Mouse (Mus musculus) hindbrain, postnatal 0 days (tissue): ENCODE data around the gene Rbfox1. TPM values are rescaled to one million over a fixed set of nuclear protein-coding genes. Genes with fewer than 3 reads are reported as not detected.

Experiments
- ATAC-seq: fragments of 200-750 bp; cut with Nextera tagmentation; 2 replicates; pipeline ENCODE4 v1.8.0; 2017; ENCODE audit warnings: mild to moderate bottlenecking, moderate TSS enrichment, moderate library complexity
- DNase-seq: peaks from one replicate; pipeline ENCODE4 v3.0.0-alpha.2; 2015; ENCODE audit warnings: low spot score
- H3K27ac ChIP-seq: fragments of 300-500 bp; sonication (generic); 2 replicates; pipeline ENCODE4 v1.5.1; 2014; ENCODE audit warnings: mild to moderate bottlenecking
- H3K27me3 ChIP-seq: fragments of 300-500 bp; sonication (generic); 2 replicates; pipeline ENCODE4 v1.6.1; 2014; ENCODE audit warnings: low read length, mixed read lengths; ENCODE audit not compliant: insufficient read depth
- H3K36me3 ChIP-seq: fragments of 300-500 bp; sonication (generic); 2 replicates; pipeline ENCODE4 v1.6.1; 2014; ENCODE audit warnings: low read length, mixed read lengths; ENCODE audit not compliant: insufficient read depth
- H3K4me1 ChIP-seq: fragments of 300-500 bp; sonication (generic); 2 replicates; pipeline ENCODE4 v1.6.1; 2014; ENCODE audit warnings: antibody characterized with exemption, low read length, mixed read lengths; ENCODE audit not compliant: insufficient read depth
- H3K4me2 ChIP-seq: fragments of 300-500 bp; sonication (generic); 2 replicates; pipeline ENCODE4 v1.6.1; 2014; ENCODE audit warnings: low read depth, mild to moderate bottlenecking, low read length, moderate library complexity, mixed read lengths
- H3K4me3 ChIP-seq: fragments of 300-500 bp; sonication (generic); 2 replicates; pipeline ENCODE4 v1.5.1; 2014; ENCODE audit warnings: low read length
- H3K9ac ChIP-seq: fragments of 300-500 bp; sonication (generic); replicated peaks from 2 replicates; pipeline ENCODE4 v1.6.1; 2014; ENCODE audit warnings: mild to moderate bottlenecking, low read length, moderate library complexity, mixed read lengths
- H3K9me3 ChIP-seq: fragments of 300-500 bp; sonication (generic); 2 replicates; pipeline ENCODE4 v1.6.1; 2016; ENCODE audit warnings: low read length, mixed read lengths
- CTCF ChIP-seq: IDR thresholded peaks from 2 replicates; pipeline ENCODE4 v1.5.1; 2016; ENCODE audit warnings: antibody characterized with exemption, control low read depth, low read depth
- WGBS: fragments of 180-500 bp; shearing (Covaris S2); extraction: QIAGEN DNeasy Blood & Tissue Kit; methylation state at CpG from one replicate; pipeline ENCODE4 v1.1.7; 2014; 5-methylcytosine and 5-hydroxymethylcytosine counted together
- polyA plus RNA-seq: library from polyadenylated mRNA; unstranded; fragments of >200 nt; fragmentation: Nextera tagmentation; extraction: Ambion mirVana; gene quantifications from 2 replicates; pipeline ENCODE4 v1.2.1, GENCODE M21; 2015
- total RNA-seq: library from RNA; depleted of rRNA; stranded (reverse); fragments of >200 nt; gene quantifications from 2 replicates; pipeline ENCODE4 v1.2.3, GENCODE M21; 2014

Gene Rbfox1
- total and polyA plus RNA-seq, 2 experiments from 2014 or later, result 158 to 204 TPM

GRCm38 (mm10) chr16:6750491-6750890 is 865.3 kb downstream of the Rbfox1 start:
- Histone ChIP-seq H3K4me3 (no peak overlapping the region), H3K9ac (no peak overlapping the region), H3K4me2 (no peak overlapping the region), H3K36me3 (no peaks in the 10 kb centered on the region), H3K9me3 (no peaks in the 10 kb centered on the region), H3K4me1 (no peaks in the 10 kb centered on the region), H3K27ac (no peak overlapping the region), H3K27me3 (no peaks in the 10 kb centered on the region)
- DNase-seq, result no peak
- WGBS, result 48% methylated on average over 2 of the region's 2 CpGs
- no peak for ATAC-seq
- TF ChIP-seq CTCF, result no peak

- DNase-seq, result peak; percentile 46
Observed at GRCm38 (mm10) chr16:6754847-6755246, 869.7 kb downstream of the Rbfox1 start.

DNA sequence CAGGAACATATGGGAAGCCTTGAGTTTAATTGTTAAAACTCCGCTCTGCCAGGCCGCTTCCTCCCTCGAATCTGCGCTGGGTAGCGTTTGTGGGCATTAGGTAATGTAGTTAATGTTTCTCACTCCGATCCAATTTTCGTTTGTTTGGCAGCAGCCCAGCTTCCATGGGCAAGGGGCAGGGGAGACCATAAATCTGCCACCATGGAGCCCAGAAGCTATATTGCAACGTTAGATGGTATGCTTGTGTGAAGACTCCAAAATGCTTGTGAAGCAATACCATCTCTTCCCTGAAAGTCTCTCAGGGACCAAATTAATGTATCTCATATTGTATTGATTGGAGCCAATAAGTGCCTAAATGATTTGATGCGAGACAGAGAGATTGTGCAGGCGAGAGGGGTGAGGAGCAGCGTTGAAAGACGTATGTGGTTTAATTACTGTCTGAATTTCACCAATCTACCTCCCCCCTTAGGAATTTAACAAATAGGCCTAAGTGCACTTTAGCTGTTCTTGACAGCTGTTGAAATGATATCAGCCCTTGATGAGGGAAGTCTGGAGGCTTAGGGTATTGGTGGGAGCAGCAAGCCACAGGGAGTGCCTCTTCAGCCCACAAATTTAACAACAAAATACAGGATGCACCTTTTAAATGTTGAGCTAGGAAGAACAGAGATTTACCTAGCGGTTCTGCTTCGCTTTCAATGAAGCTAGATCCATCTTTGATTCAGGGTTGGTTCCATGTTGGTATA is 884.5 kb downstream of the Rbfox1 start:
- TF ChIP-seq CTCF, result no peak
- H3K9ac ChIP-seq, result no peak overlapping the region
- no peak overlapping the region for H3K4me2 ChIP-seq
- ATAC-seq (no peak), DNase-seq (peak; percentile 16)
- H3K4me3 ChIP-seq, result no peak overlapping the region
- 72% methylated on average over 14 of the region's 14 CpGs for WGBS
- no peaks in the 10 kb centered on the region for H3K9me3 ChIP-seq
- H3K27ac ChIP-seq, result no peak overlapping the region
- no peaks in the 10 kb centered on the region for H3K36me3 ChIP-seq
- no peaks in the 10 kb centered on the region for H3K4me1 ChIP-seq
- H3K27me3 ChIP-seq, result no peaks in the 10 kb centered on the region

More at GRCm38 (mm10) chr16:6754847-6755246, 869.7 kb downstream of the Rbfox1 start:
- H3K4me1 ChIP-seq, result no peaks in the 10 kb centered on the region
- no peak for ATAC-seq
- WGBS, result 66% methylated on average over 3 of the region's 3 CpGs
- no peak overlapping the region for H3K4me3 ChIP-seq
- no peaks in the 10 kb centered on the region for H3K9me3 ChIP-seq
- H3K36me3 ChIP-seq, result no peaks in the 10 kb centered on the region
- H3K27me3 ChIP-seq, result no peaks in the 10 kb centered on the region
- 0 out of 2 replicates have a peak overlapping the region, but pooled peaks have one; percentile 26 for H3K27ac ChIP-seq
- H3K4me2 ChIP-seq, result no peak overlapping the region
- no peak overlapping the region for H3K9ac ChIP-seq
- TF ChIP-seq CTCF, result no peak

- no peak overlapping the region for H3K4me3 ChIP-seq
- H3K36me3 ChIP-seq, result no peaks in the 10 kb centered on the region
- 82% methylated on average over 6 of the region's 6 CpGs for WGBS
- DNase-seq (no peak), ATAC-seq (no peak)
- no peaks in the 10 kb centered on the region for H3K9me3 ChIP-seq
- H3K9ac ChIP-seq, result no peak overlapping the region
- no peak for TF ChIP-seq CTCF
- H3K4me2 ChIP-seq, result no peak overlapping the region
- H3K27me3 ChIP-seq, result no peaks in the 10 kb centered on the region
- no peaks in the 10 kb centered on the region for H3K4me1 ChIP-seq
- no peak overlapping the region for H3K27ac ChIP-seq
Observed at GRCm38 (mm10) chr16:6777506-6778185, 892.5 kb downstream of the Rbfox1 start.

DNA sequence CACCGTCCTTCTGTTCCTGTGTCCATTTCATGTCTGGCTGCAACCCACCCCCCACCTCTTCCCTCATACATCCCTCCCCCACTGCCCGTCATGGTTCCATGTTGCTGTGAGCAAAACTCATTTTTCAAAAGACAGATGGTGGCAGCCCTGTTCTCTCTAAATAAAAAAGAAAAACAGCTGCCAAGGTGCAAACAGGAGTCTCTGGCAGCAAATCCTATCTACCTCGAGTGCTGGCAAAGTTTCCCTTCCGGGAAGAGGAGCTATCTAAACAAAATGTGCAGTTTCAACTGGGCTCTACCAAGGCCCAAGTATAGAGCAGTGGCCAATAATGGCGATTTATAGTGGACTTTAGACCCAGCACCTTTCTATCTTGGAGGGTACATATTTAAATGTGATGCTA is 899.0 kb downstream of the Rbfox1 start:
- no peaks in the 10 kb centered on the region for H3K4me1 ChIP-seq
- DNase-seq (peak; percentile 12), ATAC-seq (no peak)
- no peak overlapping the region for H3K27ac ChIP-seq
- no peak overlapping the region for H3K9ac ChIP-seq
- no peaks in the 10 kb centered on the region for H3K36me3 ChIP-seq
- H3K9me3 ChIP-seq, result no peaks in the 10 kb centered on the region
- H3K4me2 ChIP-seq, result no peak overlapping the region
- H3K4me3 ChIP-seq, result no peak overlapping the region
- H3K27me3 ChIP-seq, result no peaks in the 10 kb centered on the region
- 61% methylated on average over 5 of the region's 5 CpGs for WGBS
- no peak for TF ChIP-seq CTCF

- Histone ChIP-seq H3K4me2 (no peak overlapping the region), H3K9ac (no peak overlapping the region), H3K9me3 (no peaks in the 10 kb centered on the region), H3K36me3 (no peaks in the 10 kb centered on the region), H3K4me3 (no peak overlapping the region), H3K27me3 (no peaks in the 10 kb centered on the region), H3K4me1 (no peaks in the 10 kb centered on the region), H3K27ac (no peak overlapping the region)
- 42% methylated on average over 4 of the region's 4 CpGs for WGBS
- peak; percentile 27 for DNase-seq
- no peak for ATAC-seq
- TF ChIP-seq CTCF, result no peak
Observed at GRCm38 (mm10) chr16:6785026-6785425, 899.9 kb downstream of the Rbfox1 start.

DNA sequence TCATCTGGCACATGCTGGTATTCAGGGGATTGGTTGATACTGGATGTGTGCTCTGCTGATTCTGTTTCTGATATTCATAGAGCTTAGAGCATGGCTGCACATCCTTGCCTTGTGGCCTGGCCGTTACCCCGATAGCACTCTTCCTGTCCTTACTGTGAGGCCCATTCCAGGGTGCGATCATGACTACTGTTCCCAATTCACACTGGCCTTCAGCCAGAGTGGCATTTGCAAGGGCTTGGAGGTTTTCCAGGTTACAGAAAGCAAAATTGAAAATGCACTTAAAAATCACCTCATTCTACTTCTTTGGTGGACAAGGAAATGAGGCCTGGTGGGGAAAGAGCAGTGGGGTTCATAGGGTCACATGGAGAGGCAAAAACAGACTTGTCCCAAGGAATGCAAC is 906.1 kb downstream of the Rbfox1 start:
- H3K4me1 ChIP-seq, result 0 out of 2 replicates have a peak, but pooled peaks cover 6% of the 10 kb centered on the region
- 45% methylated on average over 3 of the region's 3 CpGs for WGBS

More for the DNA sequence above, 906.1 kb downstream of the Rbfox1 start:
- no peak overlapping the region for H3K4me2 ChIP-seq
- no peaks in the 10 kb centered on the region for H3K36me3 ChIP-seq
- H3K9me3 ChIP-seq, result no peaks in the 10 kb centered on the region
- no peak for TF ChIP-seq CTCF
- no peaks in the 10 kb centered on the region for H3K27me3 ChIP-seq
- H3K9ac ChIP-seq, result no peak overlapping the region
- ATAC-seq, result no peak
- H3K27ac ChIP-seq, result no peak overlapping the region
- no peak overlapping the region for H3K4me3 ChIP-seq
- no peak for DNase-seq
